Mouse (Mus musculus) brain, embryonic 14.5 days (tissue): Measurements from ENCODE around the gene Ube2l3. TPM values are rescaled to one million over a fixed set of nuclear protein-coding genes. Genes with fewer than 3 reads are reported as not detected.
"Not testable (repeated sequence)": the region's sequence is repeated elsewhere in the genome, so short reads cannot be mapped to it uniquely, and the experiment has no call there.

Source experiments
- DNase-seq: peaks from one replicate; pipeline ENCODE4 v3.0.0-alpha.2; 2011; ENCODE audit warnings: low read depth
- CTCF ChIP-seq: fragments of 200-500 bp; IDR thresholded peaks from 2 replicates; pipeline ENCODE4 v1.5.1; 2012; ENCODE audit warnings: inconsistent platforms, mild to moderate bottlenecking, moderate library complexity, borderline replicate concordance; ENCODE audit not compliant: insufficient read depth, insufficient read length; ENCODE audit errors: extremely low read depth
- POLR2A ChIP-seq: fragments of 200-500 bp; IDR thresholded peaks from 2 replicates; pipeline ENCODE4 v1.6.1; 2012; ENCODE audit warnings: mild to moderate bottlenecking, inconsistent platforms, borderline replicate concordance; ENCODE audit not compliant: poor library complexity, insufficient read depth, insufficient read length, severe bottlenecking; ENCODE audit errors: extremely low read depth
- polyA plus RNA-seq: library from polyadenylated mRNA; depleted of rRNA; stranded (reverse); fragments of >200 nt; gene quantifications from 2 replicates; pipeline ENCODE4 v1.2.3, GENCODE M21; 2012; rRNA removed

Ube2l3 gene
- polyA plus RNA-seq, result 96.5 and 127 TPM in 2 replicates

- DNase-seq, result no peak
- no peak for TF ChIP-seq POLR2A
- no peak for TF ChIP-seq CTCF
These were observed at the start of gene Ube2l3 for GRCm38 (mm10) chr16:17202549-17202948. Gene Ube2l3 (minus strand): TSS chr16:17202649.

GRCm38 (mm10) chr16:17251539-17251938, 49.1 kb upstream of the Ube2l3 start:
- TF ChIP-seq POLR2A, result no peak
- TF ChIP-seq CTCF, result no peak
- DNase-seq, result peak; percentile 84

GRCm38 (mm10) chr16:17249135-17249534, 46.7 kb upstream of the Ube2l3 start:
- no peak for DNase-seq
- TF ChIP-seq CTCF, result no peak
- no peak for TF ChIP-seq POLR2A

- TF ChIP-seq POLR2A (no peak), CTCF (no peak)
- peak; percentile 44 for DNase-seq
These were observed 45.3 kb upstream of the Ube2l3 start for GRCm38 (mm10) chr16:17247727-17248126.

GRCm38 (mm10) chr16:17244996-17245395, 42.5 kb upstream of the Ube2l3 start:
- TF ChIP-seq CTCF, result no peak
- DNase-seq, result no peak

- DNase-seq, result no peak
- no peak for TF ChIP-seq CTCF
- no peak for TF ChIP-seq POLR2A
These were observed 41.3 kb upstream of the Ube2l3 start for GRCm38 (mm10) chr16:17243731-17244130.

- TF ChIP-seq POLR2A, result no peak
- TF ChIP-seq CTCF, result no peak
- DNase-seq, result no peak
These were observed 37.0 kb upstream of the Ube2l3 start for GRCm38 (mm10) chr16:17239409-17239808.

GRCm38 (mm10) chr16:17237634-17238033, 35.2 kb upstream of the Ube2l3 start:
- DNase-seq, result no peak
- TF ChIP-seq POLR2A (no peak), CTCF (no peak)

- no peak for TF ChIP-seq POLR2A
- no peak for TF ChIP-seq CTCF
- peak; percentile 47 for DNase-seq
These were observed 32.6 kb upstream of the Ube2l3 start for GRCm38 (mm10) chr16:17234916-17235665.

GRCm38 (mm10) chr16:17234499-17234895, 32.0 kb upstream of the Ube2l3 start:
- TF ChIP-seq CTCF, result no peak
- no peak for TF ChIP-seq POLR2A
- DNase-seq, result peak; percentile 63

GRCm38 (mm10) chr16:17233702-17234498, 31.5 kb upstream of the Ube2l3 start:
- TF ChIP-seq CTCF (no peak), POLR2A (no peak)
- DNase-seq, result peak; percentile 86

- peak; percentile 97 for DNase-seq
- peak; percentile 97 for TF ChIP-seq POLR2A
- no peak for TF ChIP-seq CTCF
These were observed 30.6 kb upstream of the Ube2l3 start, which contains the start of gene Hic2 for GRCm38 (mm10) chr16:17232794-17233701. Gene Hic2 (plus strand): TSS chr16:17233572.

- not testable (repeated sequence) for DNase-seq
These were observed 29.1 kb upstream of the Ube2l3 start for GRCm38 (mm10) chr16:17231523-17231922.

GRCm38 (mm10) chr16:17226496-17226895, 24.0 kb upstream of the Ube2l3 start:
- TF ChIP-seq POLR2A, result no peak
- no peak for TF ChIP-seq CTCF
- DNase-seq, result no peak
